Mouse (Mus musculus) lung, embryonic 16.5 days (tissue): ENCODE data around the gene Ubr7. TPM values are rescaled to one million over a fixed set of nuclear protein-coding genes. Genes with fewer than 3 reads are reported as not detected.

ENCODE experiments used
- ATAC-seq: fragments of 200-750 bp; cut with Nextera tagmentation; 2 replicates; pipeline ENCODE4 v1.8.0; 2017; ENCODE audit warnings: low read depth, mild to moderate bottlenecking, moderate library complexity
- H3K27ac ChIP-seq: fragments of 300-500 bp; sonication (generic); 2 replicates; pipeline ENCODE4 v1.5.1; 2014; ENCODE audit warnings: mild to moderate bottlenecking, control low read depth, low read length
- H3K27me3 ChIP-seq: fragments of 300-500 bp; sonication (generic); 2 replicates; pipeline ENCODE4 v1.6.1; 2014; ENCODE audit warnings: low read depth, low read length, mixed read lengths; ENCODE audit not compliant: control insufficient read depth, insufficient read depth
- H3K36me3 ChIP-seq: fragments of 300-500 bp; sonication (generic); 2 replicates; pipeline ENCODE4 v1.6.1; 2014; ENCODE audit warnings: low read length; ENCODE audit not compliant: control insufficient read depth, insufficient read depth
- H3K4me1 ChIP-seq: fragments of 300-500 bp; sonication (generic); replicated peaks from 2 replicates; pipeline ENCODE4 v1.6.1; 2014; ENCODE audit warnings: low read length, mixed read lengths; ENCODE audit not compliant: control insufficient read depth, insufficient read depth
- H3K4me2 ChIP-seq: fragments of 300-500 bp; sonication (generic); 2 replicates; pipeline ENCODE4 v1.6.1; 2014; ENCODE audit warnings: low read depth, low read length, control low read depth
- H3K4me3 ChIP-seq: fragments of 300-500 bp; sonication (generic); 2 replicates; pipeline ENCODE4 v1.5.1; 2014; ENCODE audit warnings: mild to moderate bottlenecking, low read length, control low read depth
- H3K9ac ChIP-seq: fragments of 300-500 bp; sonication (generic); 2 replicates; pipeline ENCODE4 v1.6.1; 2014; ENCODE audit warnings: low read length, control low read depth
- H3K9me3 ChIP-seq: fragments of 300-500 bp; sonication (generic); 2 replicates; pipeline ENCODE4 v1.6.1; 2016; ENCODE audit warnings: low read length; ENCODE audit not compliant: control insufficient read depth
- WGBS: fragments of 180-500 bp; shearing (Covaris S2); extraction: QIAGEN DNeasy Blood & Tissue Kit; methylation state at CpG from one replicate; pipeline ENCODE4 v1.1.7; 2014; 5-methylcytosine and 5-hydroxymethylcytosine counted together
- polyA plus RNA-seq: library from polyadenylated mRNA; unstranded; fragments of >200 nt; fragmentation: Nextera tagmentation; extraction: Ambion mirVana; gene quantifications from 2 replicates; pipeline ENCODE4 v1.2.1, GENCODE M21; 2015

The Ubr7 gene
- polyA plus RNA-seq, 1 experiment from 2014 or later, result 40.7 TPM

GRCm38 (mm10) chr12:102784899-102785592, 27.3 kb downstream of the Ubr7 start:
- H3K4me3 ChIP-seq, result no peak overlapping the region
- H3K9me3 ChIP-seq, result no peaks in the 10 kb centered on the region
- H3K4me2 ChIP-seq, result no peak overlapping the region
- H3K9ac ChIP-seq, result no peak overlapping the region
- H3K4me1 ChIP-seq, result no peaks in the 10 kb centered on the region
- 86% methylated on average over 19 of the region's 19 CpGs for WGBS
- ATAC-seq, result no peak
- no peaks in the 10 kb centered on the region for H3K27me3 ChIP-seq
- H3K36me3 ChIP-seq, result peaks cover 32% of the 10 kb centered on the region
- no peak overlapping the region for H3K27ac ChIP-seq

GRCm38 (mm10) chr12:102785593-102785985, 27.8 kb downstream of the Ubr7 start:
- Histone ChIP-seq H3K36me3 (peaks cover 37% of the 10 kb centered on the region), H3K27ac (no peak overlapping the region), H3K4me2 (no peak overlapping the region), H3K27me3 (no peaks in the 10 kb centered on the region), H3K9ac (no peak overlapping the region), H3K4me1 (no peaks in the 10 kb centered on the region), H3K9me3 (no peaks in the 10 kb centered on the region), H3K4me3 (no peak overlapping the region)
- 89% methylated on average over 5 of the region's 5 CpGs for WGBS
- no peak for ATAC-seq

- H3K27me3 ChIP-seq, result no peaks in the 10 kb centered on the region
- H3K4me1 ChIP-seq, result no peaks in the 10 kb centered on the region
- no peak overlapping the region for H3K9ac ChIP-seq
- no peaks in the 10 kb centered on the region for H3K9me3 ChIP-seq
- peaks cover 50% of the 10 kb centered on the region for H3K36me3 ChIP-seq
- H3K4me2 ChIP-seq, result no peak overlapping the region
- H3K27ac ChIP-seq, result no peak overlapping the region
- 80% methylated on average over 7 of the region's 7 CpGs for WGBS
- ATAC-seq, result no peak
- H3K4me3 ChIP-seq, result no peak overlapping the region
Measured at GRCm38 (mm10) chr12:102787927-102788326, 30.2 kb downstream of the Ubr7 start.

- Histone ChIP-seq H3K4me1 (no peaks in the 10 kb centered on the region), H3K9ac (no peak overlapping the region), H3K4me2 (no peak overlapping the region), H3K27ac (no peak overlapping the region), H3K4me3 (no peak overlapping the region), H3K9me3 (no peaks in the 10 kb centered on the region), H3K27me3 (no peaks in the 10 kb centered on the region), H3K36me3 (peaks cover 2% of the 10 kb centered on the region; the same call in 1 of the 2 replicates)
- WGBS, result 86% methylated on average over 2 of the region's 2 CpGs
- no peak for ATAC-seq
Measured at GRCm38 (mm10) chr12:102799528-102799927, 41.8 kb downstream of the Ubr7 start.

GRCm38 (mm10) chr12:102814858-102815257, 57.1 kb downstream of the Ubr7 start:
- Histone ChIP-seq H3K36me3 (peaks cover 8% of the 10 kb centered on the region; the same call in 1 of the 2 replicates), H3K4me3 (no peak overlapping the region), H3K4me1 (no peaks in the 10 kb centered on the region), H3K4me2 (no peak overlapping the region), H3K27me3 (no peaks in the 10 kb centered on the region), H3K27ac (no peak overlapping the region), H3K9me3 (no peaks in the 10 kb centered on the region), H3K9ac (no peak overlapping the region)
- no peak for ATAC-seq
- 77% methylated on average over 1 of the region's 1 CpGs for WGBS

GRCm38 (mm10) chr12:102826399-102826798, 68.6 kb downstream of the Ubr7 start:
- Histone ChIP-seq H3K4me1 (no peaks in the 10 kb centered on the region), H3K9ac (no peak overlapping the region), H3K4me2 (no peak overlapping the region), H3K27ac (no peak overlapping the region), H3K36me3 (no peaks in the 10 kb centered on the region), H3K9me3 (no peaks in the 10 kb centered on the region), H3K27me3 (no peaks in the 10 kb centered on the region), H3K4me3 (no peak overlapping the region)
- no peak for ATAC-seq
- 93% methylated on average over 1 of the region's 1 CpGs for WGBS

GRCm38 (mm10) chr12:102827119-102827518, 69.4 kb downstream of the Ubr7 start:
- 83% methylated on average over 1 of the region's 1 CpGs for whole genome bisulfite sequencing
- H3K27ac ChIP-seq, result no peak overlapping the region

More at GRCm38 (mm10) chr12:102827119-102827518, 69.4 kb downstream of the Ubr7 start:
- Histone ChIP-seq H3K36me3 (no peaks in the 10 kb centered on the region), H3K27me3 (no peaks in the 10 kb centered on the region), H3K4me2 (no peak overlapping the region), H3K4me3 (no peak overlapping the region), H3K9ac (no peak overlapping the region), H3K4me1 (0 out of 2 replicates have a peak, but pooled peaks cover 2% of the 10 kb centered on the region), H3K9me3 (no peaks in the 10 kb centered on the region)
- no peak for ATAC-seq

Other genes starting within 250 kb of the Ubr7 start
- gene Chga, start 203.0 kb upstream of the Ubr7 start, polyA plus RNA-seq, result 1.4 and 2.0 TPM in 2 replicates
- 10.6 and 11.8 TPM in 2 replicates for gene Itpk1, start 53.0 kb upstream of the Ubr7 start, polyA plus RNA-seq
- gene Moap1, start 14.3 kb upstream of the Ubr7 start, polyA plus RNA-seq, result 22.0 and 24.4 TPM in 2 replicates
- gene Tmem251, start 14.2 kb upstream of the Ubr7 start, polyA plus RNA-seq, result 7.4 and 8.0 TPM in 2 replicates
- not detected in 2 replicates for gene Gm28051, start 202 bp upstream of the Ubr7 start, polyA plus RNA-seq
- 26.4 and 26.9 TPM in 2 replicates for gene Gon7, start 164 bp upstream of the Ubr7 start, polyA plus RNA-seq
- gene Gm20604, start 705 bp downstream of the Ubr7 start, polyA plus RNA-seq, result 22.8 and 26.5 TPM in 2 replicates
- gene Btbd7, start 120.5 kb downstream of the Ubr7 start, polyA plus RNA-seq, result 17.1 and 18.1 TPM in 2 replicates
- gene Cox8c, start 141.3 kb downstream of the Ubr7 start, polyA plus RNA-seq, result not detected in 2 replicates
- 0.18 and 0.65 TPM in 2 replicates for gene Unc79, start 190.9 kb downstream of the Ubr7 start, polyA plus RNA-seq